Mouse (Mus musculus) C2C12 (cell line): ENCODE results near the gene Rnase9. TPM values are rescaled to one million over a fixed set of nuclear protein-coding genes. Genes with fewer than 3 reads are reported as not detected.

Experiments used
- H3K27me3 ChIP-seq: one replicate; pipeline ENCODE4 v1.6.1; 2011; ENCODE audit not compliant: control insufficient read depth, insufficient read depth, insufficient read length
- H3K36me3 ChIP-seq: one replicate; pipeline ENCODE4 v1.6.1; 2011; ENCODE audit not compliant: control insufficient read depth, insufficient read depth
- H3K4me3 ChIP-seq: one replicate; pipeline ENCODE4 v1.5.1; 2011; ENCODE audit warnings: mild to moderate bottlenecking, control low read depth; ENCODE audit not compliant: poor library complexity, insufficient read depth, severe bottlenecking
- H3K79me2 ChIP-seq: one replicate; pipeline ENCODE4 v1.6.1; 2011; ENCODE audit not compliant: control insufficient read depth, insufficient read depth
- H3K79me3 ChIP-seq: one replicate; pipeline ENCODE4 v1.6.1; 2011; ENCODE audit warnings: low read depth, control low read depth
- H3ac ChIP-seq: one replicate; pipeline ENCODE3; 2011; ENCODE audit warnings: low read depth; ENCODE audit not compliant: control insufficient read depth, insufficient read length
- CEBPB ChIP-seq: IDR thresholded peaks from one replicate; pipeline ENCODE4 v1.6.1; 2011; ENCODE audit warnings: low read depth, mild to moderate bottlenecking, control low read depth, moderate library complexity
- CTCF ChIP-seq: IDR thresholded peaks from one replicate; pipeline ENCODE4 v1.5.1; 2011; ENCODE audit not compliant: control insufficient read depth, insufficient read depth, insufficient read length
- FOSL1 ChIP-seq: IDR thresholded peaks from one replicate; pipeline ENCODE4 v1.8.0; 2011; ENCODE audit warnings: mild to moderate bottlenecking, low read length; ENCODE audit not compliant: poor library complexity, insufficient read depth, severe bottlenecking
- MAX ChIP-seq: IDR thresholded peaks from one replicate; pipeline ENCODE4 v1.6.1; 2011; ENCODE audit warnings: mild to moderate bottlenecking, control low read depth
- MYOD1 ChIP-seq: IDR thresholded peaks from one replicate; pipeline ENCODE4 v1.6.1; 2011; ENCODE audit warnings: low read depth; ENCODE audit not compliant: control insufficient read depth, insufficient read length
- MYOG ChIP-seq: IDR thresholded peaks from one replicate; pipeline ENCODE4 v1.6.1; 2011; ENCODE audit not compliant: control insufficient read depth, insufficient read length; ENCODE audit errors: extremely low read depth
- USF1 ChIP-seq: IDR thresholded peaks from one replicate; pipeline ENCODE4 v1.6.1; 2011; ENCODE audit warnings: low read depth, mild to moderate bottlenecking, control low read depth, moderate library complexity
- polyA plus RNA-seq: library from polyadenylated mRNA; unstranded; fragments of >200 nt; fragmentation: generic; extraction: Trizol; gene quantifications from one replicate; pipeline ENCODE4 v1.2.1, GENCODE M21; 2012; ENCODE audit warnings: missing spikeins

Rnase9 gene
- polyA plus RNA-seq, 1 experiment, result not detected

DNA sequence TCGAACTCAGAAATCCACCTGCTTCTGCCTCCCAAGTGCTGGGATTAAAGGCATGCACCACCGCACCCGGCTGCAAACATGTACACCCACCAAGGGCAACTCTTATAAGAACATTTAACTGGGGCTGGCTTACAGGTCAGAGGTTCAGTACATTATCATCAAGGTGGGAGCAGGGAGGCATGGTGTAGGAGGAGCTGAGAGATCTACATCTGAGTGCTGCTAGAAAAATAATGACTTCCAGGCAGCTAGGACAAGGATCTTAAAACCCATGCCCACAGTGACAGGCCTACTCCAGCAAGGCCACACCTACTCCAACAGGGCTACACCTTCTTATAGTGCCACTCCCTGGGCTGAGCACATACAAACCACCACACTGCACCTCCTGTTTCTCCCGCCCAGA is 44.2 kb upstream of the Rnase9 start:
- TF ChIP-seq MAX (no peak), FOSL1 (no peak), MYOG (no peak), MYOD1 (no peak), CTCF (no peak), CEBPB (no peak), USF1 (no peak)
- Histone ChIP-seq H3K79me2 (no peaks in the 10 kb centered on the region), H3K79me3 (no peaks in the 10 kb centered on the region), H3ac (no peak overlapping the region), H3K36me3 (no peaks in the 10 kb centered on the region), H3K4me3 (no peak overlapping the region), H3K27me3 (no peaks in the 10 kb centered on the region)

GRCm38 (mm10) chr14:51085086-51085485 is 43.4 kb upstream of the Rnase9 start:
- TF ChIP-seq FOSL1 (no peak), USF1 (no peak), MYOG (no peak), CTCF (no peak), CEBPB (no peak), MYOD1 (no peak), MAX (no peak)
- Histone ChIP-seq H3K79me3 (no peaks in the 10 kb centered on the region), H3K79me2 (no peaks in the 10 kb centered on the region), H3K27me3 (no peaks in the 10 kb centered on the region), H3K36me3 (no peaks in the 10 kb centered on the region), H3ac (no peak overlapping the region), H3K4me3 (no peak overlapping the region)

DNA sequence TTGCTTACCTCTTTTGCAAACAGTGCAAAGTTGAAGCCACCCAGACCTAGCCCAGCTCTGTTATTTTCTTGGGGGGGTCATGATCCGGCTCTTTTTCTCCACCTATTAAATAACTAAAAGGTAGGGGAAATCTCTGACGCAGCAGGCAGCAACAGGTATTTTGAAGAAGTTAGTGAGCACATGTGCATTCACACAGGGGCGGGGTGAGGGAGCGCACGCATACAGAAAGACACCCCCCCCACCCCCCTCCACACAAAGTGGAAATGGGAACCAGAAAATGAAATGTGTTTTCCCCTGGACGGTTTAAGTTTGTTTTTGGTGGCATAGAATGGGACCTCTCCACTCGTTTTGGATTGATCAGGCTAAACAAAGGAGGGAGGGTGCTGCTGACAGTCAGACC is 42.1 kb upstream of the Rnase9 start:
- Histone ChIP-seq H3K4me3 (peak overlapping the region; percentile 34), H3K27me3 (peaks cover 3% of the 10 kb centered on the region), H3K36me3 (no peaks in the 10 kb centered on the region), H3K79me3 (no peaks in the 10 kb centered on the region), H3ac (no peak overlapping the region), H3K79me2 (no peaks in the 10 kb centered on the region)
- no peak for TF ChIP-seq CEBPB
- no peak for TF ChIP-seq MAX
- TF ChIP-seq USF1, result no peak
- no peak for TF ChIP-seq CTCF
- TF ChIP-seq FOSL1, result no peak
- TF ChIP-seq MYOG, result no peak

DNA sequence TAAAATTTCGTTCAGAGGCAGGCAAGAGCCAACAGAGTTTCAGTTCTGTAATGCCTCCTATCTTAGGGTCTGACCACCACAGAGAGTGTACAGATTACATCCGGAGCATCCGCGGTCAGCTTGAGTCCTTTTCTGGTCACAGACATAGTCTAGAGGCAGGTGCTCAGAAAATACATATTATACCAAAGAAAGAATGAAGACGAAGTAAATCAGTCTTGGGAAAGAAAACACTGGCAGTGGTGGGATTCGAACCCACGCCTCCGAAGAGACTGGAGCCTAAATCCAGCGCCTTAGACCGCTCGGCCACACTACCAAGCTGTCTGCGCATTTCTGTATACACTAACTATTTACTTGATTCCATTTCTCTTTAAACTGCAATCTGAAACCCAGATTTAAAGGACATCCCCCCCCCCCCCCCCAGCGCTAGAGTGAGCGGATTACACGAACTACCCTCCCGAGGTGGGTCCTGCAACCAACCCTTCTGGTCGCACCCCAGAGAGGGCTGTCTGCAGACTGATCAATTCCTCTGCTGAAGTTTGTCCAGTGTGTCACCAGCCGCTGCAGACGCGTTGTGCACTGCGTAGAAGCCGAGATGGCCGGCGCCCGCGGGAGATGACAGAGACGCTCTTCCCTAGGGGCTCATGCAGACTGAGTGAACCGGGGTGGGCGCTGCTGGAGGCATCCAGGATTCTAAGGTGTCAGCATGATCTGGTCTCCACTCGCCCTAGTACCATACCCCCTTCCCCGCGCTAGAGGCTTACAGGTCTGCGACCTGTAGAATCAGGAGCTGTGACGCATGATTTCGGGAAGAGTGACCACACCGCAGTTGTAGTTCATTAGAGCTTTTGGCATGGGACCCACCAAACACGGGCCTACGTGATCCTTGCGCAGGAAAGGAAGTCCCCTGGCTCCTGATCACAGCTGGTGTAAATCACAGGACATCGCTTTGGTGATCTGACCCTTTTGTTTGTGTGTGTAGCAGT is 41.2 kb upstream of the Rnase9 start:
- no peak for TF ChIP-seq MAX
- TF ChIP-seq CEBPB, result no peak
- TF ChIP-seq MYOG, result no peak
- no peak for TF ChIP-seq USF1
- no peak for TF ChIP-seq FOSL1
- no peaks in the 10 kb centered on the region for H3K36me3 ChIP-seq
- peak overlapping the region; percentile 34 for H3K4me3 ChIP-seq
- peak overlapping the region; percentile 70 for H3ac ChIP-seq
- H3K79me2 ChIP-seq, result no peaks in the 10 kb centered on the region
- peaks cover 3% of the 10 kb centered on the region for H3K27me3 ChIP-seq
- no peaks in the 10 kb centered on the region for H3K79me3 ChIP-seq

DNA sequence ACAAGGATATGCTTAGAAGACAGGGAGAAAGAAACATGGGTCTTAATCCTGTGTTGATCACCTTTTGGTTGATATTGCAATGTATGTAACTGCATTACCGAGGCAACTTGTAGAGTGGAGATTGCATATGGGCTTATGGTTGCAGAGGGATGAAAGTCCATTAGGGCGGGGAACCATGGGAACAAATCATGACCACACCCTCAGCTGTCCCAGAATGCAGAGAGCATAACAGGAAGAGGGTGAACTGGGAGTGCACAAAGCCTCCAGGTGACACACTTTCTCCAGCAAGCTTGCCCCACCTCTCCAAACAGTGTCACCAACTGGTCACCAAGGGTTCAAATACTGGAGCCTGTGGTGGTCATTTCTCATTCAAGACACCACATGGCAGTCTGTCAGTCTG is 39.4 kb upstream of the Rnase9 start:
- TF ChIP-seq CEBPB, result no peak
- no peak for TF ChIP-seq MAX
- TF ChIP-seq MYOG, result no peak
- no peak for TF ChIP-seq CTCF
- TF ChIP-seq FOSL1, result no peak
- no peak for TF ChIP-seq USF1
- no peak for TF ChIP-seq MYOD1
- Histone ChIP-seq H3ac (no peak overlapping the region), H3K79me3 (no peaks in the 10 kb centered on the region), H3K79me2 (no peaks in the 10 kb centered on the region), H3K36me3 (no peaks in the 10 kb centered on the region), H3K4me3 (no peak overlapping the region), H3K27me3 (peaks cover 3% of the 10 kb centered on the region)

- H3K4me3 ChIP-seq, result no peak overlapping the region
- no peak overlapping the region for H3ac ChIP-seq
- no peak for TF ChIP-seq MYOD1
- TF ChIP-seq CTCF, result no peak
- TF ChIP-seq FOSL1, result no peak
- TF ChIP-seq MYOG, result no peak
Observed at GRCm38 (mm10) chr14:51079180-51079579, 37.5 kb upstream of the Rnase9 start.

More at GRCm38 (mm10) chr14:51079180-51079579, 37.5 kb upstream of the Rnase9 start:
- H3K79me3 ChIP-seq, result no peaks in the 10 kb centered on the region
- H3K27me3 ChIP-seq, result peaks cover 3% of the 10 kb centered on the region
- H3K79me2 ChIP-seq, result no peaks in the 10 kb centered on the region
- H3K36me3 ChIP-seq, result no peaks in the 10 kb centered on the region
